Mouse (Mus musculus) megakaryocyte, embryonic 14.5 days (primary cell): ENCODE results near the gene Pla2g2c.

Experiments
- FLI1 ChIP-seq: IDR thresholded peaks from 2 replicates; pipeline ENCODE4 v1.6.1; 2012; ENCODE audit warnings: low read length, inconsistent platforms, mixed read lengths
- GATA1 ChIP-seq: IDR thresholded peaks from 3 replicates; pipeline ENCODE4 v1.6.1; 2012; ENCODE audit warnings: mixed read lengths, low read length, inconsistent platforms, borderline replicate concordance

GRCm38 (mm10) chr4:138739136-138739851 is 14.7 kb downstream of the Pla2g2c start:
- TF ChIP-seq GATA1: no peak
- no peak for TF ChIP-seq FLI1
